Mouse (Mus musculus): Measurements from ENCODE around the gene Pfkl.

DNA sequence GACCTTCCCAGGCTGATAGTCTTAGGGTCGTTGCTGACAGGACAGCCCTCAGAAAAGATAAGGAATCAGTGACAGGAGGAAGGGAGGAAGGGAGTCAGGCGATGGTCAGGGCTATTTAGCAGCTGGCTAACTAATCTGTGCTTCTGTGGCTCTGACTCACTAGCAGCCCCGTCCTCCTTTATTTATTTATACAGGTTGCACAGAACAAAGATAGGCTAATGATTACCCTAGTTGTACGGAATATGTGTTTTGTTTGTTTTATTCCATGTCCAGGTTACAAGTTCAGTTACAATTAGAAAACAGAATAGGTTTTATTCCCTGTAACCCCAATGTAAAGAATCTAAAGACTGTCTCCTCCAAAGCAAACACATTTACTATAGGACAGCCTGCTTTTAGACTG, 34.2 kb downstream of the Pfkl start:
- TF ChIP-seq CTCF (conservative IDR thresholded peaks at IDR 0.05; ENCODE audit: low read length), result no peak
- TF ChIP-seq NANOG (IDR thresholded peaks at IDR 0.05; ENCODE audit: borderline replicate concordance, low read length), result no peak

Data from E14TG2a.4 (cell line).